Mouse (Mus musculus) urinary bladder, adult 2 months (tissue): ENCODE measurements at regions not wholly inside any gene's neighbourhood (a gene's known extent, or its start where the extent isn't known, plus 50 kb on each side); places are given as distances from the start of the nearest gene placed in this dataset.

Experiments used
- DNase-seq: peaks from one replicate; pipeline ENCODE4 v3.0.0; 2022; ENCODE audit warnings: low spot score

GRCm38 (mm10) chr2:137977767-137978166 is 278.6 kb upstream of the Btbd3 start:
- no peak for DNase-seq

GRCm38 (mm10) chr2:137974651-137975050 is 281.7 kb upstream of the Btbd3 start:
- no peak for DNase-seq

GRCm38 (mm10) chr2:137969156-137969555 is 287.2 kb upstream of the Btbd3 start:
- no peak for DNase-seq

- no peak for DNase-seq
Observed at GRCm38 (mm10) chr2:137966460-137967076, 289.8 kb upstream of the Btbd3 start.

GRCm38 (mm10) chr2:137954830-137955229 is 301.5 kb upstream of the Btbd3 start:
- no peak for DNase-seq

GRCm38 (mm10) chr2:137953144-137953543 is 303.2 kb upstream of the Btbd3 start:
- no peak for DNase-seq

GRCm38 (mm10) chr2:137951942-137952341 is 304.4 kb upstream of the Btbd3 start:
- DNase-seq, result no peak

- no peak for DNase-seq
Observed at GRCm38 (mm10) chr2:137950931-137951330, 305.4 kb upstream of the Btbd3 start.

GRCm38 (mm10) chr2:137942753-137943152 is 313.6 kb upstream of the Btbd3 start:
- DNase-seq, result no peak

GRCm38 (mm10) chr2:137939591-137939990 is 316.8 kb upstream of the Btbd3 start:
- DNase-seq, result no peak

GRCm38 (mm10) chr2:137938831-137939480 is 317.4 kb upstream of the Btbd3 start:
- DNase-seq, result no peak

GRCm38 (mm10) chr2:137936613-137937012 is 319.8 kb upstream of the Btbd3 start:
- no peak for DNase-seq

- no peak for DNase-seq
Observed at GRCm38 (mm10) chr2:137932931-137933330, 323.4 kb upstream of the Btbd3 start.

- no peak for DNase-seq
Observed at GRCm38 (mm10) chr2:137932488-137932887, 323.9 kb upstream of the Btbd3 start.

GRCm38 (mm10) chr2:137925488-137925887 is 330.9 kb upstream of the Btbd3 start:
- no peak for DNase-seq

GRCm38 (mm10) chr2:137924576-137924975 is 331.8 kb upstream of the Btbd3 start:
- no peak for DNase-seq

- no peak for DNase-seq
Observed at GRCm38 (mm10) chr2:137898425-137898824, 357.9 kb upstream of the Btbd3 start.

GRCm38 (mm10) chr2:137880211-137881031 is 375.9 kb upstream of the Btbd3 start:
- no peak for DNase-seq

GRCm38 (mm10) chr2:137869676-137870075 is 386.7 kb upstream of the Btbd3 start:
- no peak for DNase-seq

- DNase-seq, result no peak
Observed at GRCm38 (mm10) chr2:137854494-137854893, 401.9 kb upstream of the Btbd3 start.

GRCm38 (mm10) chr2:137853399-137854259 is 402.7 kb upstream of the Btbd3 start:
- DNase-seq, result no peak

- DNase-seq, result no peak
Observed at GRCm38 (mm10) chr2:137847901-137848300, 408.5 kb upstream of the Btbd3 start.
